Mouse (Mus musculus) myocyte (in vitro differentiated cells): ENCODE data around the gene Mtcl1.

ENCODE experiments used
- E2F4 ChIP-seq: IDR thresholded peaks from one replicate; pipeline ENCODE4 v1.6.1; 2011; ENCODE audit warnings: mild to moderate bottlenecking, control low read depth, moderate library complexity; ENCODE audit not compliant: insufficient read depth
- MAX ChIP-seq: IDR thresholded peaks from one replicate; pipeline ENCODE4 v1.6.1; 2011; ENCODE audit warnings: low read depth, mild to moderate bottlenecking, control low read depth
- MYOD1 ChIP-seq, 3 experiments: IDR thresholded peaks; one replicate each; pipeline ENCODE4 v1.6.1; 2011; ENCODE audit warnings: control low read depth in 2 of 3, low read depth in 2 of 3, mild to moderate bottlenecking in 2 of 3, moderate library complexity in 1 of 3; ENCODE audit not compliant: insufficient read length in 2 of 3, control insufficient read depth in 1 of 3
- POLR2A ChIP-seq: IDR thresholded peaks from one replicate; pipeline ENCODE4 v1.6.1; 2011; ENCODE audit warnings: low read depth, mild to moderate bottlenecking, control low read depth, moderate library complexity; ENCODE audit not compliant: insufficient read length
- POLR2AphosphoS2 ChIP-seq: IDR thresholded peaks from one replicate; pipeline ENCODE4 v1.6.1; 2011; ENCODE audit warnings: low read depth, control low read depth; ENCODE audit not compliant: insufficient read length
- REST ChIP-seq: IDR thresholded peaks from one replicate; pipeline ENCODE4 v1.6.1; 2011; ENCODE audit warnings: mild to moderate bottlenecking, control low read depth, moderate library complexity; ENCODE audit not compliant: insufficient read depth, insufficient read length
- SRF ChIP-seq: IDR thresholded peaks from one replicate; pipeline ENCODE4 v1.6.1; 2011; ENCODE audit warnings: low read depth; ENCODE audit not compliant: control insufficient read depth, insufficient read length
- TCF12 ChIP-seq: IDR thresholded peaks from one replicate; pipeline ENCODE4 v1.6.1; 2011; ENCODE audit warnings: mild to moderate bottlenecking, control low read depth; ENCODE audit not compliant: poor library complexity, insufficient read depth, severe bottlenecking
- TCF3 ChIP-seq: IDR thresholded peaks from one replicate; pipeline ENCODE4 v1.6.1; 2011; ENCODE audit warnings: low read depth, control low read depth; ENCODE audit not compliant: insufficient read length
- USF1 ChIP-seq: IDR thresholded peaks from one replicate; pipeline ENCODE4 v1.6.1; 2011; ENCODE audit warnings: low read depth, mild to moderate bottlenecking, control low read depth, moderate library complexity

DNA sequence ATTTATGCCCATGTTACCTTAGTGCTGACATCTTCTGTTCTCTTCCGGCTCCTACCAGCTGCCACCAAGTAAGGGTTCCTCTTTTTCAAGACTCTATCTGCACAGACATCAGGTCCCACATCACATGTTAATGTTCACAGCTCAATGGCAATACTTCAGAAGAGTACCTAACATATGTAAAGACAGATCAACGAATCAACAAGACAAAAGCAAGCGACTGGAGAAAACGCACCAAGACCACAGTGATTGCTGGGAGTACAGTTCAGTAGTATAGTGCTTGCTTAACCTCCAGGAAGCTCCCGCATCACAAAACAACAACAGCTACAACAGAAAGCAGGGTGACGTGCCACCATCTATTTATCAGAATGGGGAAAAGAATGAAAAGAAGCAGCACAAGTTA is 37.0 kb upstream of the Mtcl1 start:
- TF ChIP-seq TCF12 (no peak), POLR2A (no peak), MYOD1 (IDR thresholded peaks at IDR 0.05; ENCODE audit: control insufficient read depth in 1 of 3, insufficient read length in 2 of 3, low read depth in 2 of 3) (no peak), MAX (no peak), USF1 (no peak), TCF3 (no peak), POLR2AphosphoS2 (no peak), E2F4 (no peak), SRF (no peak), REST (no peak)
